Comparison of ENCODE assay signal across 8 mouse cellular contexts in the genomic region with DNA sequence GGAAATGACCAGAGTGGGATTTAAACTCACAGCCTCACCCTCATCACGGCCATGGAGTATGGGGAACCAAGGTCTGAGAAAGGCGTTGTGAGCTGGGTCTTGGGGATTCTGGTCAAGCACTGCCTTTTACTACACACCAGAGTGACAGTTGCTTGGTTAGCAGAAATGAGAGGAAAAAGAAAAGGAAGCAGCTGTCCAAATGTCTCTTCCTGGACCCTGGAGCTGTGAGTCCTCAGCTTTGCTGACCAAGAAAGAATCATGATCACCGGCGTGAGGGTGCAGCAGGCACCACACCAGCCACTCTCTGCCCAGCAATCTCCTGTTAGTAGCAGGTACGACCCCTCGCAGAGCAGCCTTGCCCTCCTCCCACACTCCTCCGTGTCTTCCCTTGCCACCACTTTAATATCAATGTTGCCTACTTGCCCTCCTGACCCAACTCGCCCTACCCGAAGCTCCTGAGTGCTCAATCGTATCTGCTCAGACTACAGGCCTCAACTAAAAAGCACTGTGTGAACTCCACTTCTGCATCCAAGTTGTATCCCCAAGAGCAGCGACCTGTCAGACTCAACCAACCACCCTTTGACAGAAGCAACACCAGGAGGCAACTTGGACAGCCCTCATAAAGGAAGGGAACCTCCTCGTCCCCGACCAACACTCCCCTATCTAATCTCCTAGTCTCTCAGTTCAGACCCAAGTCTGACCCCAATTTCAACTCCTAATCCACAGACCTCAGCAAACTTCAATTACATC. TPM values are rescaled to one million over a fixed set of nuclear protein-coding genes. Genes with fewer than 3 reads are reported as not detected.
DNase-seq lines count a peak whose midpoint lies in the region; ATAC-seq and TF ChIP-seq lines count a peak whose summit lies in the region.

No protein-coding gene starts in this region.

- H3K9me3 ChIP-seq in limb, embryonic 12.5 days = no peaks in the 10 kb centered on the region
- no peaks in the 10 kb centered on the region for H3K9me3 ChIP-seq in neural tube, embryonic 14.5 days (ENCODE audit: control insufficient read depth, low read length)

- peak overlapping the region; percentile 86 for H3K9ac ChIP-seq in limb, embryonic 12.5 days (replicated peaks)
- peak overlapping the region; percentile 94 for H3K9ac ChIP-seq in neural tube, embryonic 14.5 days (replicated peaks; ENCODE audit: low read depth, low read length)

- H3K4me3 ChIP-seq in layer of hippocampus, adult 2 months = peak overlapping the region; percentile 93
- H3K4me3 ChIP-seq in limb, embryonic 12.5 days (replicated peaks) = peak overlapping the region; percentile 75
- H3K4me3 ChIP-seq in neural tube, embryonic 14.5 days (ENCODE audit: low read depth, low read length) = peak overlapping the region; percentile 77

- H3K4me2 ChIP-seq in limb, embryonic 12.5 days = peak overlapping the region; percentile 85
- peak overlapping the region; percentile 79 for H3K4me2 ChIP-seq in neural tube, embryonic 14.5 days (ENCODE audit: low read depth, low read length)

- H3K27ac ChIP-seq in layer of hippocampus, adult 2 months = peak overlapping the region; percentile 95
- H3K27ac ChIP-seq in limb, embryonic 12.5 days = 0 out of 2 replicates have a peak overlapping the region, but pooled peaks have one; percentile 29
- no peak overlapping the region; the same call in 1 of the 2 replicates for H3K27ac ChIP-seq in neural tube, embryonic 14.5 days (ENCODE audit: low read depth, low read length)

- TF ChIP-seq CTCF in layer of hippocampus, adult 2 months (conservative IDR thresholded peaks at IDR 0.05) = no peak

- no peak for DNase-seq in layer of hippocampus, adult 2 months (ENCODE audit: low spot score in 2 of 2)
- DNase-seq in layer of hippocampus, postnatal 36 days = no peak
- peak; percentile 17 for DNase-seq in ZHBTc4 (ENCODE audit: low read depth, low spot score)
- no peak for DNase-seq in adrenal gland, postnatal 4 days (ENCODE audit: low spot score in 2 of 2)
- DNase-seq in left cerebral cortex, adult 11 months (ENCODE audit: low spot score) = no peak

- H3K4me1 ChIP-seq in limb, embryonic 12.5 days (replicated peaks) = peaks cover 12% of the 10 kb centered on the region
- H3K4me1 ChIP-seq in neural tube, embryonic 14.5 days (ENCODE audit: control insufficient read depth, insufficient read depth, low read length) = peaks cover 15% of the 10 kb centered on the region; the same call in 1 of the 2 replicates

- peak; percentile 39 for ATAC-seq in granulocyte monocyte progenitor cell, adult 5-6 weeks (replicated peaks; ENCODE audit: poor library complexity, severe bottlenecking)
- ATAC-seq in limb, embryonic 12.5 days (ENCODE audit: insufficient number of reproducible peaks, insufficient read depth, low FRiP score, low TSS enrichment, low read depth) = no peak; the same call in 1 of the 2 replicates
- ATAC-seq in neural tube, embryonic 14.5 days (ENCODE audit: low read depth) = peak; percentile 16; the same call in 1 of the 2 replicates

- H3K36me3 ChIP-seq in limb, embryonic 12.5 days = peaks cover 8% of the 10 kb centered on the region; the same call in 1 of the 2 replicates
- no peaks in the 10 kb centered on the region for H3K36me3 ChIP-seq in neural tube, embryonic 14.5 days (ENCODE audit: control insufficient read depth, insufficient read depth, low read length)

- WGBS in limb, embryonic 12.5 days = 47% methylated on average over 13 of the region's 13 CpGs
- 47% methylated on average over 13 of the region's 13 CpGs for WGBS in neural tube, embryonic 14.5 days

- 0 out of 2 replicates have a peak, but pooled peaks cover 4% of the 10 kb centered on the region for H3K27me3 ChIP-seq in limb, embryonic 12.5 days
- H3K27me3 ChIP-seq in neural tube, embryonic 14.5 days (ENCODE audit: control insufficient read depth, insufficient read depth, low read length) = no peaks in the 10 kb centered on the region

RNA-seq across cellular contexts. Expression of gene Tgfbrap1, which starts 7.0 kb away (rescaled TPM):
- total RNA-seq in layer of hippocampus, adult 2 months (2021) = 10 to 100 TPM; 26.8 to 42.4 TPM
- total RNA-seq in layer of hippocampus, postnatal 36 days (2021) = 10 to 100 TPM; 38.0 to 40.6 TPM
- total RNA-seq in granulocyte monocyte progenitor cell, adult 5-6 weeks (2014; fragmentation: Nextera tagmentation) = 17.0 and 27.6 TPM in 2 replicates
- total RNA-seq in granulocyte monocyte progenitor cell, adult 5-6 weeks (2017) = 9.0 and 11.8 TPM in 2 replicates
- polyA plus RNA-seq in limb, embryonic 12.5 days (2016; fragmentation: Nextera tagmentation; extraction: Ambion mirVana) = 10.1 and 12.0 TPM in 2 replicates
- polyA plus RNA-seq in neural tube, embryonic 14.5 days (2014; fragmentation: Nextera tagmentation; extraction: Ambion mirVana) = 22.0 and 22.3 TPM in 2 replicates
- total RNA-seq in adrenal gland, postnatal 4 days (2021) = 10 to 100 TPM; 30.7 to 31.4 TPM

RNA-seq across cellular contexts. Expression of gene AI597479, which starts 7.0 kb away (rescaled TPM):
- total RNA-seq in layer of hippocampus, adult 2 months (2021) = 10 to 100 TPM; 24.2 to 26.8 TPM
- total RNA-seq in layer of hippocampus, postnatal 36 days (2021) = 10 to 100 TPM; 25.1 to 25.2 TPM
- total RNA-seq in granulocyte monocyte progenitor cell, adult 5-6 weeks (2014; fragmentation: Nextera tagmentation) = 9.7 and 12.7 TPM in 2 replicates
- 19.9 and 20.8 TPM in 2 replicates for total RNA-seq in granulocyte monocyte progenitor cell, adult 5-6 weeks (2017)
- polyA plus RNA-seq in limb, embryonic 12.5 days (2016; fragmentation: Nextera tagmentation; extraction: Ambion mirVana) = 38.0 and 40.4 TPM in 2 replicates
- 43.4 and 51.6 TPM in 2 replicates for polyA plus RNA-seq in neural tube, embryonic 14.5 days (2014; fragmentation: Nextera tagmentation; extraction: Ambion mirVana)
- 10 to 100 TPM; 19.5 to 20.4 TPM for total RNA-seq in adrenal gland, postnatal 4 days (2021)
